Mouse (Mus musculus) myocyte (in vitro differentiated cells): ENCODE measurements at regions not wholly inside any gene's neighbourhood (a gene's known extent, or its start where the extent isn't known, plus 50 kb on each side); places are given as distances from the start of the nearest gene placed in this dataset.

Experiments
- H3K27me3 ChIP-seq: one replicate; pipeline ENCODE4 v1.6.1; 2011; ENCODE audit not compliant: control insufficient read depth, insufficient read depth, insufficient read length
- H3K36me3 ChIP-seq: one replicate; pipeline ENCODE4 v1.6.1; 2011; ENCODE audit not compliant: control insufficient read depth, insufficient read depth
- H3K4me2 ChIP-seq: one replicate; pipeline ENCODE4 v1.6.1; 2011; ENCODE audit warnings: low read depth, control low read depth
- H3K4me3 ChIP-seq: one replicate; pipeline ENCODE4 v1.5.1; 2011; ENCODE audit warnings: mild to moderate bottlenecking, control low read depth, moderate library complexity
- H3K79me2 ChIP-seq: one replicate; pipeline ENCODE4 v1.6.1; 2011; ENCODE audit not compliant: control insufficient read depth, insufficient read depth
- H3ac ChIP-seq: one replicate; pipeline ENCODE4 v1.6.1; 2011; ENCODE audit not compliant: control insufficient read depth, insufficient read length
- CEBPB ChIP-seq: IDR thresholded peaks from 2 replicates; pipeline ENCODE4 v1.6.1; 2011; ENCODE audit warnings: mild to moderate bottlenecking, moderate library complexity; ENCODE audit not compliant: poor library complexity, insufficient read depth, severe bottlenecking
- E2F4 ChIP-seq: IDR thresholded peaks from one replicate; pipeline ENCODE4 v1.6.1; 2011; ENCODE audit warnings: mild to moderate bottlenecking, control low read depth, moderate library complexity; ENCODE audit not compliant: insufficient read depth
- MAX ChIP-seq: IDR thresholded peaks from one replicate; pipeline ENCODE4 v1.6.1; 2011; ENCODE audit warnings: low read depth, mild to moderate bottlenecking, control low read depth
- MYOD1 ChIP-seq, 3 experiments: IDR thresholded peaks; one replicate each; pipeline ENCODE4 v1.6.1; 2011; ENCODE audit warnings: control low read depth in 2 of 3, low read depth in 2 of 3, mild to moderate bottlenecking in 2 of 3, moderate library complexity in 1 of 3; ENCODE audit not compliant: insufficient read length in 2 of 3, control insufficient read depth in 1 of 3
- MYOG ChIP-seq, 3 experiments: IDR thresholded peaks; one replicate each; pipeline ENCODE4 v1.6.1; 2011; ENCODE audit warnings: control low read depth in 2 of 3, low read depth in 2 of 3, mild to moderate bottlenecking in 2 of 3; ENCODE audit not compliant: insufficient read length in 2 of 3, control insufficient read depth in 1 of 3, insufficient read depth in 1 of 3
- POLR2A ChIP-seq: IDR thresholded peaks from one replicate; pipeline ENCODE4 v1.6.1; 2011; ENCODE audit warnings: low read depth, mild to moderate bottlenecking, control low read depth, moderate library complexity; ENCODE audit not compliant: insufficient read length
- POLR2AphosphoS2 ChIP-seq: IDR thresholded peaks from one replicate; pipeline ENCODE4 v1.6.1; 2011; ENCODE audit warnings: low read depth, control low read depth; ENCODE audit not compliant: insufficient read length
- REST ChIP-seq: IDR thresholded peaks from one replicate; pipeline ENCODE4 v1.6.1; 2011; ENCODE audit warnings: mild to moderate bottlenecking, control low read depth, moderate library complexity; ENCODE audit not compliant: insufficient read depth, insufficient read length
- SRF ChIP-seq: IDR thresholded peaks from one replicate; pipeline ENCODE4 v1.6.1; 2011; ENCODE audit warnings: low read depth; ENCODE audit not compliant: control insufficient read depth, insufficient read length
- TCF12 ChIP-seq: IDR thresholded peaks from one replicate; pipeline ENCODE4 v1.6.1; 2011; ENCODE audit warnings: mild to moderate bottlenecking, control low read depth; ENCODE audit not compliant: poor library complexity, insufficient read depth, severe bottlenecking
- TCF3 ChIP-seq: IDR thresholded peaks from one replicate; pipeline ENCODE4 v1.6.1; 2011; ENCODE audit warnings: low read depth, control low read depth; ENCODE audit not compliant: insufficient read length
- USF1 ChIP-seq: IDR thresholded peaks from one replicate; pipeline ENCODE4 v1.6.1; 2011; ENCODE audit warnings: low read depth, mild to moderate bottlenecking, control low read depth, moderate library complexity

- Histone ChIP-seq H3K27me3 (no peaks in the 10 kb centered on the region), H3K4me2 (no peak overlapping the region), H3K79me2 (no peaks in the 10 kb centered on the region), H3K4me3 (no peak overlapping the region), H3ac (no peak overlapping the region), H3K36me3 (no peaks in the 10 kb centered on the region)
- TF ChIP-seq CEBPB (no peak), TCF12 (no peak), TCF3 (no peak), POLR2A (no peak), MYOG (IDR thresholded peaks at IDR 0.05; ENCODE audit: control insufficient read depth in 1 of 3, insufficient read depth in 1 of 3, insufficient read length in 2 of 3, low read depth in 2 of 3) (no peak), SRF (no peak), USF1 (no peak), E2F4 (no peak), MYOD1 (IDR thresholded peaks at IDR 0.05; ENCODE audit: control insufficient read depth in 1 of 3, insufficient read length in 2 of 3, low read depth in 2 of 3) (no peak), MAX (no peak), POLR2AphosphoS2 (no peak), REST (no peak)
Measured at GRCm38 (mm10) chr1:186230476-186230875, 113.4 kb upstream of the Lyplal1 start.

GRCm38 (mm10) chr1:186229856-186230255 is 112.7 kb upstream of the Lyplal1 start:
- H3K4me3 ChIP-seq: no peak overlapping the region
- TF ChIP-seq POLR2AphosphoS2 (no peak), MYOG (IDR thresholded peaks at IDR 0.05; ENCODE audit: control insufficient read depth in 1 of 3, insufficient read depth in 1 of 3, insufficient read length in 2 of 3, low read depth in 2 of 3) (no peak), REST (no peak), SRF (no peak), POLR2A (no peak), TCF3 (no peak), MYOD1 (IDR thresholded peaks at IDR 0.05; ENCODE audit: control insufficient read depth in 1 of 3, insufficient read length in 2 of 3, low read depth in 2 of 3) (no peak), TCF12 (no peak), MAX (no peak), USF1 (no peak)
- H3K36me3 ChIP-seq: no peaks in the 10 kb centered on the region
- H3K79me2 ChIP-seq: no peaks in the 10 kb centered on the region
- no peak overlapping the region for H3K4me2 ChIP-seq
- H3ac ChIP-seq: no peak overlapping the region
- no peaks in the 10 kb centered on the region for H3K27me3 ChIP-seq

GRCm38 (mm10) chr1:186228396-186228795 is 111.3 kb upstream of the Lyplal1 start:
- no peaks in the 10 kb centered on the region for H3K27me3 ChIP-seq
- no peak overlapping the region for H3K4me3 ChIP-seq
- H3K4me2 ChIP-seq: no peak overlapping the region
- H3ac ChIP-seq: no peak overlapping the region
- no peaks in the 10 kb centered on the region for H3K36me3 ChIP-seq
- no peaks in the 10 kb centered on the region for H3K79me2 ChIP-seq
- TF ChIP-seq MYOD1 (IDR thresholded peaks at IDR 0.05; ENCODE audit: control insufficient read depth in 1 of 3, insufficient read length in 2 of 3, low read depth in 2 of 3) (no peak), POLR2A (no peak), TCF12 (no peak), POLR2AphosphoS2 (no peak), MYOG (IDR thresholded peaks at IDR 0.05; ENCODE audit: control insufficient read depth in 1 of 3, insufficient read depth in 1 of 3, insufficient read length in 2 of 3, low read depth in 2 of 3) (no peak), TCF3 (no peak), E2F4 (no peak), USF1 (no peak), MAX (no peak), CEBPB (no peak), REST (no peak), SRF (no peak)

GRCm38 (mm10) chr1:186224231-186224630 is 107.1 kb upstream of the Lyplal1 start:
- Histone ChIP-seq H3K4me3 (no peak overlapping the region), H3K79me2 (no peaks in the 10 kb centered on the region), H3K36me3 (no peaks in the 10 kb centered on the region), H3K27me3 (no peaks in the 10 kb centered on the region), H3K4me2 (no peak overlapping the region), H3ac (no peak overlapping the region)
- no peak for TF ChIP-seq REST
- no peak for TF ChIP-seq TCF3
- TF ChIP-seq USF1: no peak
- TF ChIP-seq E2F4: no peak
- TF ChIP-seq TCF12: no peak
- no peak for TF ChIP-seq MAX
- TF ChIP-seq POLR2AphosphoS2: no peak
- TF ChIP-seq CEBPB: no peak
- no peak for TF ChIP-seq MYOD1 (IDR thresholded peaks at IDR 0.05; ENCODE audit: control insufficient read depth in 1 of 3, insufficient read length in 2 of 3, low read depth in 2 of 3)
- no peak for TF ChIP-seq SRF
- no peak for TF ChIP-seq MYOG (IDR thresholded peaks at IDR 0.05; ENCODE audit: control insufficient read depth in 1 of 3, insufficient read depth in 1 of 3, insufficient read length in 2 of 3, low read depth in 2 of 3)
- TF ChIP-seq POLR2A: no peak

DNA sequence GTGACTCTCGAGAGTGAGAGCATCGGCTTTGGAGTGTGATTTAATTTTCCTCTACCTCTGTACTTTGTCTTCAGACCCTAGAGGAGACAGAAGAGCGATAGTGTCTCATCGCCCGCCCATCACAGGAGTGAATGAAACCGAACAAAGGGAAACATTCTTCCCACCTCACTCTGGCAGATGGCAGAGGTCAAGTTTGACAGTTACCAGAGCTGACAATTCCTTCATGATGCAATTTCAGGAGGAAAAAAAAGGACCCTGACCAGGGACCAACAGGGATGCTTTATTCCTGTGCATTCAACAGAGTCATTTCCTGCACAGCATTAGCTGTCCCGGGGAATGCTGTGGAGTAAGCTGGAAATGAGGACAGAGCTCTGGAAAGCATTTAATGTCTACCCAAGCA is 106.3 kb upstream of the Lyplal1 start:
- H3K4me3 ChIP-seq: no peak overlapping the region
- H3K79me2 ChIP-seq: no peaks in the 10 kb centered on the region
- no peak overlapping the region for H3ac ChIP-seq
- no peaks in the 10 kb centered on the region for H3K27me3 ChIP-seq
- H3K4me2 ChIP-seq: no peak overlapping the region
- TF ChIP-seq CEBPB (no peak), MYOG (IDR thresholded peaks at IDR 0.05; ENCODE audit: control insufficient read depth in 1 of 3, insufficient read depth in 1 of 3, insufficient read length in 2 of 3, low read depth in 2 of 3) (no peak), USF1 (no peak), POLR2A (no peak), MAX (no peak)
- no peaks in the 10 kb centered on the region for H3K36me3 ChIP-seq
